Mouse (Mus musculus) urinary bladder, postnatal 14 days (tissue): Measurements from ENCODE around the gene Terf2ip.

Source experiments
- DNase-seq: peaks from one replicate; pipeline ENCODE4 v3.0.0; 2021; ENCODE audit warnings: low spot score

The Terf2ip gene

GRCm38 (mm10) chr8:112010997-112011815 is at the start of gene Terf2ip, which contains the start of gene Kars:
Gene Terf2ip (plus strand): TSS chr8:112011398.
Gene Kars (minus strand): TSS chr8:112011323.
- peak; percentile 93 for DNase-seq

- no peak for DNase-seq
Observed at GRCm38 (mm10) chr8:111962589-111962988, 48.6 kb upstream of the Terf2ip start.

- DNase-seq = no peak
Observed at GRCm38 (mm10) chr8:111963091-111963490, 48.1 kb upstream of the Terf2ip start.

GRCm38 (mm10) chr8:111963546-111963945 is 47.7 kb upstream of the Terf2ip start:
- no peak for DNase-seq

- no peak for DNase-seq
Observed at GRCm38 (mm10) chr8:111964351-111964750, 46.8 kb upstream of the Terf2ip start.

GRCm38 (mm10) chr8:111964849-111965561 is 46.2 kb upstream of the Terf2ip start:
- DNase-seq = no peak

- no peak for DNase-seq
Observed at GRCm38 (mm10) chr8:111967246-111967870, 43.8 kb upstream of the Terf2ip start.

GRCm38 (mm10) chr8:111968541-111968940 is 42.7 kb upstream of the Terf2ip start:
- DNase-seq = no peak

- no peak for DNase-seq
Observed at GRCm38 (mm10) chr8:111968991-111969390, 42.2 kb upstream of the Terf2ip start.

- no peak for DNase-seq
Observed at GRCm38 (mm10) chr8:111974138-111974537, 37.1 kb upstream of the Terf2ip start.

GRCm38 (mm10) chr8:111975706-111976105 is 35.5 kb upstream of the Terf2ip start:
- DNase-seq = no peak

GRCm38 (mm10) chr8:111976326-111976725 is 34.9 kb upstream of the Terf2ip start:
- no peak for DNase-seq

- DNase-seq = peak; percentile 18
Observed at GRCm38 (mm10) chr8:111978147-111978546, 33.1 kb upstream of the Terf2ip start.

GRCm38 (mm10) chr8:111982116-111982515 is 29.1 kb upstream of the Terf2ip start:
- DNase-seq = no peak

GRCm38 (mm10) chr8:111984511-111984910 is 26.7 kb upstream of the Terf2ip start:
- no peak for DNase-seq

- peak; percentile 78 for DNase-seq
Observed at GRCm38 (mm10) chr8:111989911-111990310, 21.3 kb upstream of the Terf2ip start.

GRCm38 (mm10) chr8:111991278-111991677 is 19.9 kb upstream of the Terf2ip start:
- no peak for DNase-seq

- DNase-seq = peak; percentile 86
Observed at GRCm38 (mm10) chr8:111992013-111992702, 19.0 kb upstream of the Terf2ip start, which contains the start of gene Adat1. Gene Adat1 (minus strand): TSS chr8:111992302.

GRCm38 (mm10) chr8:111992703-111993039 is 18.5 kb upstream of the Terf2ip start:
- no peak for DNase-seq

GRCm38 (mm10) chr8:112004754-112005153 is 6.4 kb upstream of the Terf2ip start:
- DNase-seq = no peak

- DNase-seq = no peak
Observed at GRCm38 (mm10) chr8:112005601-112006000, 5.6 kb upstream of the Terf2ip start.

GRCm38 (mm10) chr8:112007669-112008068 is 3.5 kb upstream of the Terf2ip start:
- DNase-seq = no peak
